Mouse (Mus musculus) spleen, adult 18-20 months (tissue): Measurements from ENCODE around the gene Ifi209.
A peak's percentile ranks its signal among the peaks of the same experiment; 100 is the strongest.
"Not testable (repeated sequence)": the region's sequence is repeated elsewhere in the genome, so short reads cannot be mapped to it uniquely, and the experiment has no call there.

Experiments
- DNase-seq, 2 experiments: peaks; one replicate each; pipeline ENCODE4 v3.0.0; 2022; ENCODE audit warnings: mixed read lengths in 2 of 2

Gene Ifi209

DNA sequence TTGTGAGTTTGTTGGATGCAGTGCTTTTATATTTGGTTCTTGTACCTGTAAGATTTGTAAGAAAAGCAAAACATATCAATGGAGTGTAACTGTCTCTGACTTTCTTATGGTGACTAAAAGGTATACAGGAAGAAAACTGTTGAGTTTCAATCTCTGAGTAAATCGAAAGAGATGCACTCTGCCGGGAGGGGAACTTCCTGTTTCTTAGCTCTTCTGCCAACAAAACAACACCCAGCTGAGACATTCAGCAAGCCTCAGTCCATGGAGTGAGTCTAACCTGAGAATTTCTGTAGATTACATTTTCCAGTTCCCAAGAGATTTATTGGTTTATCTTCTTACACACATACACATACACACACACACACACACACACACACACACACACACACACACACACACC lies at the start of gene Ifi209:
TSS of gene Ifi209 (plus strand) at position 296 of the 400 bp plus-strand sequence.
- peak in 1 of 2 experiments; percentile 14 for DNase-seq

DNA sequence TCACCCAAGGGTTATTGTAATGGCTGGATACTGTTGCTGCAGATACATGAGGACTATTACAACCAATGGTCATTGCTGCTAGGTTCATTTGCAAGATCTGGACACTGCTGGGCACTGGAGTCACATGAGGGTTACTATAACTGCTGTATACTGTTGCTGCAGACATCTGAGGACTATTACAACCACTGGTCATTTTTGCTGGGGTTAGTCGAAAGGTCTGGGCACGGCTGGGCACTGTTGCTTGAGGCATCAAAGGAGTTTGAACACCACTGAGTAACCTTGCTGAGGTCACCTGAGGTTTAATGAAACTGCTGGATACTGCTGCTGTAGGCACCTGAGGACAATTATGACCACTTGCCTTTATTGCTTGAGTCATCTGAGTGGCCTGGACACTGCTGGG lies 41.0 kb upstream of the Ifi209 start:
- not testable (repeated sequence) for DNase-seq

DNA sequence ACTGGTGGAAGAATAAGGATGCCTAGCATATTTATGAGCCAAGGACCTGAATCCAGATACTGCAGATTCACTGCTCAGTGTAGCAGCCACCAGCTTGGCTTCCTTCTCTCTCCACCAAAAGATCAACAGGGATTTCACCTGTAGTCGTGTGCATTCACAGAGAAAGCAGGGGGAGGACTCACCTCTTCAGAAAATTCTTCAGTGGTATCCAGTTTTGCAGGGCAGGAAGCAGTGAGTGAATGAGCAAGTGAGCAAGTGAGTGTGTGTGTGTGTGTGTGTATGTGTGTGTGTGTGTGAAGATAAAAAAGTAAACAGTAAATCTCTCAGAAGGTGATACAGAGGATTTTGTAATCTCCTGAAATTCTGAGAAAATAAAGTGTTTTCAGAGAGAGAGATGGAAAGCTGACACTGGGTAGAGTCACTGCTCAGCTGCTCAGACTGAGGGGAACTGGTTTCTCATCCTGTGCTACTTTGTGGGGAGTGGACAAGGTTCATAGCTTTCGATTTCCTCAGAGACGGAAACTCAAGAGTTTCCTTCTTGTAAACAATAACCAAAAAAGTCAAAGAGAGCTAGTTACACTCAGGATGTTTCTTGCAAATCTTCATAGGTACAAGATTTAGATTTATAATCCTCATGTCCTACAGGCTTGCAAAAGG lies 31.8 kb upstream of the Ifi209 start, which contains the start of gene Ifi213:
TSS of gene Ifi213 (minus strand) at position 437 of the 657 bp plus-strand sequence.
- DNase-seq: not testable (repeated sequence)

- DNase-seq: not testable (repeated sequence)
Observed at GRCm38 (mm10) chr1:173610291-173610690, 20.4 kb upstream of the Ifi209 start.

DNA sequence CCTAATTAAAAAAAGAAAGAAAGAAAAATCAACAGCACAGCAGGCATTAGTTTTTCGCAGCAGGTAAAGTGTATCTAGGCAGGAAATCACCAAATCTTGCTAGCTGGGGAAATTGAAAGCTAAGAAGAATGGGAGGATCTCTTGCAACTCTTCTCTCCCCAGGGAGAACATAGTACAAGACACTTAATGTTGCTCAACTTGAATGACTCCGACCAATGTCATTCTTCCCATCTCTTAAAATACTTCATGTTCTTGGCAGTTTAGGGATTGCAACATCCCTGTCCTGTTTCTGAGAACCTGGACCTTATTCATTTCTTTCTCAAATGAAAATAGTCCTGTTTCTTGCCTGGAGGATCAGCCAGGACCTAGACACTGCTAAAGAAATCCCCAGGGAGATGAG lies 8.5 kb upstream of the Ifi209 start:
- not testable (repeated sequence) for DNase-seq

DNA sequence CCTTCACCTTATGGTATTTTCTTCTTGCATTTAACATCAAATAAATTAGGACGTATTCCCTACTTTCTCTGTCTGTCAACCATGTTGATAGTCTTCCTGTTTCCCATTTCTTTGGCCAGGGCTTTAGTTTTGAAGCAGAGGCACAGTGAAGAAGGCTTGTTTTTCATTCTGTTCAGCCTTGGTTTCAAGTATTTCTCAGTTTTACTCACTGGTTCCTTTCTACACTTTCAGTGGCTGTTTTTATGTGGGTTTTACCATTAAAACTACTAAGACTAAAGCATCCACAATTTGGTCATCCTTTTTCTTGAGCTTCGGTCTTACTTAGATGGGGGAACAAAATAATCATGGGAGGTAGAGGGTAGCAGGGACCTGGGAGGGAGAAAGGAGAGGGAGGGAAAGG lies 6.7 kb upstream of the Ifi209 start:
- DNase-seq: no peak

GRCm38 (mm10) chr1:173626686-173627085 lies 4.0 kb upstream of the Ifi209 start:
- DNase-seq: no peak

DNA sequence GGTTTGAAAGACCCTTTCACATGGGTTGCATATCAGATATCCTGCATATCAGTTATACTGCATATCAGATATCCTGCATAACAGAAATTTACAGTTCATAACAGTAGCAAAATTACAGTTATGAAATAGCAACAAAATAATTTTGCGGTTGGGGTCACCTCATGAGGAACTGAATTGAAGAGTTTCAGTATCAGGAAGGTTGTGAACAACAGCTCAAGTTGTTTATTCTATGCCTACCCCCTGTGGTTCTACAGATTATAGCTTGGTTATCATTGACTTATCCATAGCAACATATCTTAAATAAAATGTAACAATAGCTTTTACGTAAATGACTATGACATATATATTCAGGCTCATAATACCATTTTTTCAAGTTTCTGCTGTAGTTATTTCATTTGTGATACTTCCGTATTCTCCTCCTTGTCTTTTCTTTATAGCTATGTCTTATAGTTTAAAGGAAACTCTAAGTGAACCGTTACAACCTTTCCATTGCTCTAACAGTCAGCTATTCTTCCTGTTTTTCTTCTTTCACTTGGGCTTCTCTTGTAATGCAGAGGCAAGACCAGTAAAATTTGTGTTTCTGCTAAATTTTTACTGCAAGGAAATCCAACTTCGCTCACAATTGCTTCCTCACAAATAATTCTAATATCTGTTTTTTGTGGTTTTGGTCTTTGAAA lies 3.4 kb downstream of the Ifi209 start:
- no peak for DNase-seq

- DNase-seq: no peak
Observed at GRCm38 (mm10) chr1:173645393-173645792, 14.7 kb downstream of the Ifi209 start.

DNA sequence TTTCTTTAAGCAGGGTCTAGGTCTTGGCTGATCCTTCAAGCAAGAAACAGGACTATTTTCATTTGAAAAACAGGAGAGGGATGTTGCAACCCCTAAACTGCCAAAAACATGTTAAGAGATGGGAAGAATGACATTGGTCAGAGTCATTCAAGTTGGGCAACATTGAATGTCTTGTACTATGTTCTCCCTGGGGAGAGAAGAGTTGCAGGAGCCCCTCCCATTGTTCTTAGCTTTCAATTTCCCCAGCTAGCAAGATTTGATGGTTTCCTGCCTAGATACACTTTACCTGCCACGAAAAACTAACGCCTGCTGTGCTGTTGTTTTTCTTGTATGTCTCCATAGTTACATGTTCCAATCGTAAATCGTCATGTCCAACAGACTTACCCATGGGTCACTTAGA lies 27.3 kb downstream of the Ifi209 start:
- no peak for DNase-seq

GRCm38 (mm10) chr1:173673458-173674097 lies 42.9 kb downstream of the Ifi209 start, which contains the start of gene Ifi208:
TSS of gene Ifi208 (plus strand) at chr1:173673675.
- DNase-seq: not testable (repeated sequence)

DNA sequence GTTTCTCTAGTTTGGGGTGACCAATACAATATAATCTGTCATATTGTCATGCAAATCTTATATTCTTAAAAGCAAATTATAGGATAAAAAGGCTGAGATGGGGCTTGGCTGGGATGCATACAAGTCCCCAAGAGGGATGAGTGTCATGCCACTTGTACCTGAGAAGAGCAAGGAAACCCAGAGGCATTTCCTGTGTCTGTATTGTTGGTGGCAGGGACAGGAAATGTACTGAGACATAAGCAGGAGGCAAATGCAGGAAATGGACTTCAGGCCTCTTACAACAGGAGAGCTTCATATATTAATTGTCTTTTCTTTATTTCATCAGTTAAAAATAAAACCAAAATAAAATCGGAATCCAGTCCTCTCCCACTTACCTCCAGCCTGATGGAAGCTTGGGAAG lies 47.9 kb downstream of the Ifi209 start:
- DNase-seq: not testable (repeated sequence)

GRCm38 (mm10) chr1:173694270-173694669 lies 63.6 kb downstream of the Ifi209 start:
- no peak for DNase-seq
